8 mouse cellular contexts compared by ENCODE assay signal in the genomic region with DNA sequence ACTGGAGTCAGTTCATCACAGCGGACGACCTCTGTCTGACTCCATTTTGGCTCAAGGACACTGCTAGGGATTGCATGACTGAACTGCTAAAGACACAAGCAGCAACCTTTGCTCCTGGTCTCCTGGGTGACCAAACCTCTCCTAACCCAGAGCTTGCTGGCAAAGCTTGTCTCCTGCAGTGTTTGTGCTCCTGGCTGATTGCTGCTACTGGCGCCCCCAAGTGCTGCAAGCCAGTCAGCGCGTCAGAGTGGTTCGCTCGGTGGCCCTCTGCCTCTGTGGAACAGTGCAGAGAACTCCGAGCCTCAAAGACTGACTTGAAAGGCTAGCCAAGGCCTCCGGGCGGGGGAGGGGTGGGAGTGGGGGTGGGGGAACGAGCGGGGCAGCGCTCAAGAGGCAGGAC. TPM values are rescaled to one million over a fixed set of nuclear protein-coding genes. Genes with fewer than 3 reads are reported as not detected.
DNase-seq lines count a peak whose midpoint lies in the region; ATAC-seq and TF ChIP-seq lines count a peak whose summit lies in the region.

No protein-coding gene starts in this region.

- H3K4me1 ChIP-seq in embryonic fibroblast, embryonic 13.5 days (ENCODE audit: control insufficient read depth, insufficient read depth, low read length), result no peaks in the 10 kb centered on the region
- peaks cover 13% of the 10 kb centered on the region; the same call in 1 of the 2 replicates for H3K4me1 ChIP-seq in heart, postnatal 0 days (ENCODE audit: control insufficient read depth, insufficient read depth)
- peaks cover 6% of the 10 kb centered on the region; the same call in 1 of the 2 replicates for H3K4me1 ChIP-seq in liver, embryonic 11.5 days (replicated peaks; ENCODE audit: control insufficient read depth, insufficient read depth, low read length)
- H3K4me1 ChIP-seq in midbrain, postnatal 0 days (ENCODE audit: insufficient read depth, low read length), result peaks cover 6% of the 10 kb centered on the region; the same call in 1 of the 2 replicates

- H3K4me3 ChIP-seq in embryonic fibroblast, embryonic 13.5 days (ENCODE audit: insufficient read depth, low read length), result no peak overlapping the region
- H3K4me3 ChIP-seq in heart, postnatal 0 days (ENCODE audit: low read depth, low read length), result peak overlapping the region; percentile 37
- H3K4me3 ChIP-seq in liver, embryonic 11.5 days (ENCODE audit: low read depth, low read length), result peak overlapping the region; percentile 21; the same call in 1 of the 2 replicates
- peak overlapping the region; percentile 49 for H3K4me3 ChIP-seq in midbrain, postnatal 0 days (ENCODE audit: low read depth, low read length)

- H3K27ac ChIP-seq in embryonic fibroblast, embryonic 13.5 days (ENCODE audit: insufficient read depth, low read length), result no peak overlapping the region
- no peak overlapping the region for H3K27ac ChIP-seq in heart, postnatal 0 days (ENCODE audit: low read depth)
- no peak overlapping the region for H3K27ac ChIP-seq in liver, embryonic 11.5 days (ENCODE audit: low read depth, low read length)
- no peak overlapping the region for H3K27ac ChIP-seq in midbrain, postnatal 0 days (ENCODE audit: low read depth, low read length)

- 4% methylated on average over 13 of the region's 13 CpGs for WGBS in heart, postnatal 0 days
- 5% methylated on average over 13 of the region's 13 CpGs for WGBS in liver, embryonic 11.5 days
- WGBS in midbrain, postnatal 0 days, result 4% methylated on average over 12 of the region's 13 CpGs

- ATAC-seq in heart, postnatal 0 days (ENCODE audit: insufficient read depth, low read depth), result peak; percentile 65
- peak; percentile 63 for ATAC-seq in liver, embryonic 11.5 days (replicated peaks; ENCODE audit: low FRiP score)
- ATAC-seq in midbrain, postnatal 0 days (ENCODE audit: low FRiP score), result peak; percentile 79

- peak overlapping the region; percentile 71 for H3K4me2 ChIP-seq in heart, postnatal 0 days (ENCODE audit: low read depth, low read length)
- H3K4me2 ChIP-seq in liver, embryonic 11.5 days, result peak overlapping the region; percentile 70
- peak overlapping the region; percentile 99 for H3K4me2 ChIP-seq in midbrain, postnatal 0 days (ENCODE audit: low read depth, low read length, poor library complexity, severe bottlenecking)

- peak; percentile 8 for DNase-seq in ovary, postnatal 10 days (ENCODE audit: low spot score)
- no peak for DNase-seq in ovary, postnatal 14 days (ENCODE audit: low spot score)
- peak; percentile 28 for DNase-seq in heart, postnatal 0 days (ENCODE audit: low spot score)
- peak; percentile 90 for DNase-seq in kidney, postnatal 36 days
- DNase-seq in liver, embryonic 11.5 days (ENCODE audit: low spot score), result no peak
- DNase-seq in midbrain, postnatal 0 days (ENCODE audit: low spot score), result peak; percentile 82
- DNase-seq in MN1 (ENCODE audit: low spot score), result no peak

- peaks cover 34% of the 10 kb centered on the region for H3K27me3 ChIP-seq in heart, postnatal 0 days (ENCODE audit: control insufficient read depth, insufficient read depth, low read length)
- H3K27me3 ChIP-seq in liver, embryonic 11.5 days (replicated peaks; ENCODE audit: control insufficient read depth, insufficient read depth, low read length), result peaks cover 28% of the 10 kb centered on the region
- H3K27me3 ChIP-seq in midbrain, postnatal 0 days (ENCODE audit: insufficient read depth, low read length), result peaks cover 18% of the 10 kb centered on the region

- H3K9ac ChIP-seq in heart, postnatal 0 days (replicated peaks; ENCODE audit: low read depth, low read length), result no peak overlapping the region
- H3K9ac ChIP-seq in liver, embryonic 11.5 days (ENCODE audit: low read depth, low read length), result no peak overlapping the region
- no peak overlapping the region for H3K9ac ChIP-seq in midbrain, postnatal 0 days (replicated peaks; ENCODE audit: low read length, poor library complexity, severe bottlenecking)

- H3K9me3 ChIP-seq in heart, postnatal 0 days (replicated peaks; ENCODE audit: control insufficient read depth, low read length), result no peaks in the 10 kb centered on the region
- H3K9me3 ChIP-seq in liver, embryonic 11.5 days (ENCODE audit: control insufficient read depth, low read length), result no peaks in the 10 kb centered on the region
- no peaks in the 10 kb centered on the region for H3K9me3 ChIP-seq in midbrain, postnatal 0 days (ENCODE audit: low read length)

- TF ChIP-seq POLR2A in embryonic fibroblast, embryonic 13.5 days (IDR thresholded peaks at IDR 0.05; ENCODE audit: low read depth, low read length), result no peak

- TF ChIP-seq EP300 in heart, postnatal 0 days (IDR thresholded peaks at IDR 0.05; ENCODE audit: low read depth), result no peak

- peak; percentile 84 for TF ChIP-seq CTCF in embryonic fibroblast, embryonic 13.5 days (IDR thresholded peaks at IDR 0.05; ENCODE audit: borderline replicate concordance, insufficient read depth, low read length)
- peak; percentile 58 for TF ChIP-seq CTCF in heart, postnatal 0 days (IDR thresholded peaks at IDR 0.05; ENCODE audit: low read depth)
- peak; percentile 81 for TF ChIP-seq CTCF in midbrain, postnatal 0 days (IDR thresholded peaks at IDR 0.05)

- no peaks in the 10 kb centered on the region for H3K36me3 ChIP-seq in heart, postnatal 0 days (replicated peaks; ENCODE audit: control insufficient read depth, insufficient read depth, low read length)
- H3K36me3 ChIP-seq in liver, embryonic 11.5 days (ENCODE audit: control insufficient read depth, insufficient read depth, low read length), result no peaks in the 10 kb centered on the region
- H3K36me3 ChIP-seq in midbrain, postnatal 0 days (ENCODE audit: insufficient read depth, low read length), result no peaks in the 10 kb centered on the region

RNA-seq across cellular contexts. Expression of a gene that starts 1.1 kb away (rescaled TPM):
- 22.1 and 23.2 TPM in 2 replicates for polyA plus RNA-seq in embryonic fibroblast, embryonic 13.5 days (2011; ENCODE audit: insufficient read length, low read depth, missing spikeins)
- total RNA-seq in heart, postnatal 0 days (2014; rRNA removed; ENCODE audit: low replicate concordance), result 0.08 TPM in 2 replicates
- polyA plus RNA-seq in heart, postnatal 0 days (2015; fragmentation: Nextera tagmentation; extraction: Ambion mirVana), result 0.40 and 0.48 TPM in 2 replicates
- polyA plus RNA-seq in liver, embryonic 11.5 days (2014; fragmentation: Nextera tagmentation; extraction: Ambion mirVana), result 3.1 TPM in 2 replicates
- total RNA-seq in midbrain, postnatal 0 days (2014; rRNA removed), result 1.2 and 1.3 TPM in 2 replicates
- 1.3 and 1.5 TPM in 2 replicates for polyA plus RNA-seq in midbrain, postnatal 0 days (2015; fragmentation: Nextera tagmentation; extraction: Ambion mirVana)

Comparison
In these comparisons a context has a peak if more than half of its experiments do, and no peak if none do; other contexts are left out.
1. DNase-seq: peak in ovary, postnatal 10 days (single experiment), heart, postnatal 0 days (single experiment), kidney, postnatal 36 days (2 of 2) and midbrain, postnatal 0 days (single experiment); none in ovary, postnatal 14 days (single experiment), liver, embryonic 11.5 days (single experiment) and MN1 (single experiment).
2. Peak in every context shown above with its lines, with median percentiles within 50 percentile points of each other: CTCF ChIP-seq, ATAC-seq and H3K4me2 ChIP-seq.